Mouse (Mus musculus): ENCODE results near the gene Fto.

DNA sequence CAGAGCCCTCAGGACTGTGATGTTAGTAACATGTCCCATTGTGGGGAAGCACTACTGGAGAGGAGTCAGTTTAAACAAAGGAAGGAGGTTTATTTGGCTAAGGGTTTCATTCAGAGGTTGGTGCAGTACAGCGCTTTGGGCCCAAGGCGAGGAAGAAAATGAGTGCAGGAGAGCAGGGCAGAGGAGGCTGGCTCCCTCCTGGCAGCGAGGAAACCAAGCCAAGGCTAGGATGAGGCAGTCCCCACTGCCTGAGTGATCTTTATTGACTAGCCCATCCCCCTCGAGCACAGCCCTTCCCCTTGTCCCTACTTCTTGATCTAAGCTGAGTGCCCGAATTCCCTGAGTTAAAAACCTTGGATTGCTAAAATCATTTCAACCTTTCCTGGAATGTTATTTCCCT is 189.5 kb downstream of the Fto start:
- TF ChIP-seq CTCF (conservative IDR thresholded peaks at IDR 0.05; ENCODE audit: low read length) = no peak
- no peak for TF ChIP-seq POU5F1 (IDR thresholded peaks at IDR 0.05; ENCODE audit: borderline replicate concordance, low read length)
- no peak for TF ChIP-seq NANOG (IDR thresholded peaks at IDR 0.05; ENCODE audit: borderline replicate concordance, low read length)
